Mouse (Mus musculus): ENCODE measurements around the gene Bloc1s3. TPM values are rescaled to one million over a fixed set of nuclear protein-coding genes. Genes with fewer than 3 reads are reported as not detected.
"Not testable (repeated sequence)": the region's sequence is repeated elsewhere in the genome, so short reads cannot be mapped to it uniquely, and the experiment has no call there.

Gene Bloc1s3
- polyA plus RNA-seq, 1 experiment from 2014 or later: 3.5 TPM

DNA sequence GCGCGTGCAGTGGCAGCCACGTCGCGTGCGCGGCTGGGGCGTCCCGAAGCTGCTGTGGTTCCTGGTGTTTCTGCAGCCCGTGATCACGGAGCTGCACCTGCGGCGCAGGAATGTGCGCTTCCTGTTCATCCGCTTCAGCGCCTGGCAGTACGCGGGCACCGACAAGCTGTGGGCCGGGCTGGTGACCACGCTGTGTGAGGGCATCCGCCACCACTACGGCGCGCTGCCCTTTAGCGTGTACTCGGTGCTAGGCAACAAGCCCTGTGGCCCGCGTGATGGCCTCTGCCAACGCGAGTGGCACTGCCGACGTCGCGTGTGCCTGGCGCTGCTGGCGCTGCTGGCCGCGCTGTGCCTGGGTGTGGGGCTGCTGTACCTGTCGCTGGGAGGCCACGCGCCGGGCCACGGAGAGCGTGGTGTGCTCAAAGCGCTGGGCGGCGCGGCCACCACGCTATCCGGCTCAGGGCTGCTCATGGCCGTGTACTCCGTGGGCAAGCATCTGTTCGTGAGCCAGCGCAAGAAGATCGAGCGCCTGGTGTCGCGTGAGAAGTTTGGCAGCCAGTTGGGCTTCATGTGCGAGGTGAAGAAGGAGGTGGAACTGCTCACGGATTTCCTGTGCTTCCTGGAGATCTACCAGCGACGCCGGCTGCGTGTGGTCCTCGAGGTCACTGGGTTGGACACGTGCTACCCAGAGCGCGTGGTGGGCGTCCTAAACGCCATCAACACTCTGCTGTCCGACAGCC is 15.0 kb upstream of the Bloc1s3 start:
- no peaks in the 10 kb centered on the region for H3K36me3 ChIP-seq (ENCODE audit: control insufficient read depth, insufficient read depth, low read length)
- H3K9ac ChIP-seq (ENCODE audit: low read depth, low read length): peak overlapping the region; percentile 51
- peak overlapping the region; percentile 66 for H3K4me2 ChIP-seq (ENCODE audit: low read length)
- WGBS: 9% methylated on average over 72 of the region's 72 CpGs
- H3K9me3 ChIP-seq (ENCODE audit: control insufficient read depth, low read length): no peaks in the 10 kb centered on the region
- ATAC-seq: peak; percentile 31; the same call in 1 of the 2 replicates
- no peak overlapping the region for H3K27ac ChIP-seq (ENCODE audit: low read depth, low read length)
- peak overlapping the region; percentile 42 for H3K4me3 ChIP-seq (ENCODE audit: low read length)
- H3K4me1 ChIP-seq (ENCODE audit: control insufficient read depth, insufficient read depth, low read depth, low read length): peaks cover 19% of the 10 kb centered on the region
- peaks cover 51% of the 10 kb centered on the region for H3K27me3 ChIP-seq (replicated peaks; ENCODE audit: control insufficient read depth, insufficient read depth, low read length)

DNA sequence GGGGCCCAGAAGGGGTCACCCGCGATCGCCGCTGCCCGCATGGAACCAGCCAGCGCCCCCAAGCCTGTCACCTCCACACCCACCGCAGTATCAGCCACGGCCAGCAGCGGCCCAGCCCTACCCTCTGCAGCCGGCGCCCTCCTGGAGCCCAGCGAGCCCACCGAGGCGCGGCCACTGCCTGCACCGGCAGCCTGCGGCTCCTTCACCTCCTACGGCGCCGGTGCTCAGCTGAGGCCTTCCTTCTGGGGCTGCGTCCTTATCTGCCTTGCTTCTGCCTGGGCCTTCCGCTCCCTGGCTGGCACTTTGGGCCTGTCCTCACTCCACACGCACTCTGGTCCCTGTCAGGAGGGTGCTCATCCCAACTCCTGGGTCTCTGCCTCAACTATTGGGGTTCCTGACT is 11.9 kb upstream of the Bloc1s3 start:
- Histone ChIP-seq H3K27me3 (replicated peaks; ENCODE audit: control insufficient read depth, insufficient read depth, low read length) (peaks cover 46% of the 10 kb centered on the region), H3K9me3 (ENCODE audit: control insufficient read depth, low read length) (no peaks in the 10 kb centered on the region), H3K9ac (ENCODE audit: low read depth, low read length) (peak overlapping the region; percentile 20), H3K4me1 (ENCODE audit: control insufficient read depth, insufficient read depth, low read depth, low read length) (peaks cover 23% of the 10 kb centered on the region), H3K4me2 (ENCODE audit: low read length) (peak overlapping the region; percentile 34), H3K36me3 (ENCODE audit: control insufficient read depth, insufficient read depth, low read length) (no peaks in the 10 kb centered on the region), H3K27ac (ENCODE audit: low read depth, low read length) (no peak overlapping the region), H3K4me3 (ENCODE audit: low read length) (peak overlapping the region; percentile 6; the same call in 1 of the 2 replicates)
- no peak for ATAC-seq
- 5% methylated on average over 19 of the region's 23 CpGs for WGBS

DNA sequence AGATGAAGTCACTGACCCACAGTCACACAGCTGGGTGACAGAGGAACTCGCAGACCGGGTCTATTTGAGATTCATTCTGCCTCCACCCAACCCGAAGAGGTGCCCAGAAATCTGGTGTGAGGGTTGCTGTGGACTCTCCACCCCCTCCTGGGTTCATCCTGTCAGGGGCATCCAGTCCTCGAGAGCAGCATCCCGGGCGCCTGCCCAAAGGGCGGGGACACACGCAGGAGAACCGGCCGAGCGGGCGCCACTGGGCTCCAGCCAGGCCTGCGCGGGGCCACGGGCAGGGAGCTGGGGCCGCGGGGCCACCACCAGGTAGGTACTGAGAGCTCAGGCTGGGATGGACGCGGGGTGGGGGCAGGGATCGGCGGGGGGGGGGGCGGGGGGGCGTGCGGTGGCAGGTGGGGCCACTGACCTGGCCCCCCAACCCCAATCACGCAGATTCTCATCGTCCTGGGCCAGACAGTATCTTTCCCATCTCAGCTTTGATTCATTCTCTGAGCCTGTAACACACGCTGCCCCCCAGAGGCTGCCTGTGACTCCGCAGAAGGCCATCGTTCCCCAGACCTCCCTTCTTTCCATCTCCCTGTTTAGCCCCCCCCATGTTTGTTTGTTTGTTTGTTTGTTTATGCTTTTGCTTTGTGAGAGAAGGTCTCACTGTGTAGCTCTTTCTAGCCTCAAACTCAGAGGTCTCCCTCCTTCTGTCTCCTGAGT is 9.6 kb upstream of the Bloc1s3 start, which contains the start of gene Nkpd1:
Gene Nkpd1 (plus strand): TSS at position 187 of the 714 bp plus-strand sequence.
- Histone ChIP-seq H3K27me3 (replicated peaks; ENCODE audit: control insufficient read depth, insufficient read depth, low read length) (peaks cover 34% of the 10 kb centered on the region), H3K9ac (ENCODE audit: low read depth, low read length) (peak within 1 kb of the TSS; percentile 64), H3K4me2 (ENCODE audit: low read length) (peak within 1 kb of the TSS; percentile 57), H3K27ac (ENCODE audit: low read depth, low read length) (no peak within 1 kb of the TSS), H3K36me3 (ENCODE audit: control insufficient read depth, insufficient read depth, low read length) (no peaks in the 10 kb centered on the region), H3K4me1 (ENCODE audit: control insufficient read depth, insufficient read depth, low read depth, low read length) (peaks cover 9% of the 10 kb centered on the region), H3K4me3 (ENCODE audit: low read length) (peak within 1 kb of the TSS; percentile 30; the same call in 1 of the 2 replicates), H3K9me3 (ENCODE audit: control insufficient read depth, low read length) (no peaks in the 10 kb centered on the region)
- no peak for ATAC-seq
- 5% methylated on average over 16 of the region's 29 CpGs for WGBS

GRCm38 (mm10) chr7:19512353-19512752 is 4.2 kb upstream of the Bloc1s3 start:
- Histone ChIP-seq H3K4me1 (ENCODE audit: control insufficient read depth, insufficient read depth, low read depth, low read length) (peaks cover 10% of the 10 kb centered on the region; the same call in 1 of the 2 replicates), H3K9me3 (ENCODE audit: control insufficient read depth, low read length) (no peaks in the 10 kb centered on the region), H3K9ac (ENCODE audit: low read depth, low read length) (no peak overlapping the region), H3K27me3 (replicated peaks; ENCODE audit: control insufficient read depth, insufficient read depth, low read length) (no peaks in the 10 kb centered on the region), H3K4me3 (ENCODE audit: low read length) (no peak overlapping the region), H3K27ac (ENCODE audit: low read depth, low read length) (no peak overlapping the region), H3K4me2 (ENCODE audit: low read length) (no peak overlapping the region), H3K36me3 (ENCODE audit: control insufficient read depth, insufficient read depth, low read length) (no peaks in the 10 kb centered on the region)
- no peak for ATAC-seq
- 75% methylated on average over 6 of the region's 6 CpGs for WGBS

GRCm38 (mm10) chr7:19511934-19512333 is 3.8 kb upstream of the Bloc1s3 start:
- H3K4me2 ChIP-seq (ENCODE audit: low read length); H3K4me3 ChIP-seq (ENCODE audit: low read length); H3K9ac ChIP-seq (ENCODE audit: low read depth, low read length); H3K36me3 ChIP-seq (ENCODE audit: control insufficient read depth, insufficient read depth, low read length); H3K27ac ChIP-seq (ENCODE audit: low read depth, low read length); H3K27me3 ChIP-seq (replicated peaks; ENCODE audit: control insufficient read depth, insufficient read depth, low read length); H3K9me3 ChIP-seq (ENCODE audit: control insufficient read depth, low read length); ATAC-seq: not testable (repeated sequence)
- H3K4me1 ChIP-seq (ENCODE audit: control insufficient read depth, insufficient read depth, low read depth, low read length): peaks cover 14% of the 10 kb centered on the region; the same call in 1 of the 2 replicates
- 81% methylated on average over 6 of the region's 7 CpGs for WGBS

- Histone ChIP-seq H3K27ac (ENCODE audit: low read depth, low read length) (no peak overlapping the region), H3K4me3 (ENCODE audit: low read length) (no peak overlapping the region; the same call in 1 of the 2 replicates), H3K4me2 (ENCODE audit: low read length) (peak overlapping the region; percentile 82), H3K9me3 (ENCODE audit: control insufficient read depth, low read length) (no peaks in the 10 kb centered on the region), H3K4me1 (ENCODE audit: control insufficient read depth, insufficient read depth, low read depth, low read length) (peaks cover 19% of the 10 kb centered on the region; the same call in 1 of the 2 replicates), H3K9ac (ENCODE audit: low read depth, low read length) (no peak overlapping the region), H3K36me3 (ENCODE audit: control insufficient read depth, insufficient read depth, low read length) (no peaks in the 10 kb centered on the region), H3K27me3 (replicated peaks; ENCODE audit: control insufficient read depth, insufficient read depth, low read length) (no peaks in the 10 kb centered on the region)
- 95% methylated on average over 7 of the region's 7 CpGs for WGBS
- ATAC-seq: no peak
These were observed 1.6 kb upstream of the Bloc1s3 start for GRCm38 (mm10) chr7:19509786-19510185.

DNA sequence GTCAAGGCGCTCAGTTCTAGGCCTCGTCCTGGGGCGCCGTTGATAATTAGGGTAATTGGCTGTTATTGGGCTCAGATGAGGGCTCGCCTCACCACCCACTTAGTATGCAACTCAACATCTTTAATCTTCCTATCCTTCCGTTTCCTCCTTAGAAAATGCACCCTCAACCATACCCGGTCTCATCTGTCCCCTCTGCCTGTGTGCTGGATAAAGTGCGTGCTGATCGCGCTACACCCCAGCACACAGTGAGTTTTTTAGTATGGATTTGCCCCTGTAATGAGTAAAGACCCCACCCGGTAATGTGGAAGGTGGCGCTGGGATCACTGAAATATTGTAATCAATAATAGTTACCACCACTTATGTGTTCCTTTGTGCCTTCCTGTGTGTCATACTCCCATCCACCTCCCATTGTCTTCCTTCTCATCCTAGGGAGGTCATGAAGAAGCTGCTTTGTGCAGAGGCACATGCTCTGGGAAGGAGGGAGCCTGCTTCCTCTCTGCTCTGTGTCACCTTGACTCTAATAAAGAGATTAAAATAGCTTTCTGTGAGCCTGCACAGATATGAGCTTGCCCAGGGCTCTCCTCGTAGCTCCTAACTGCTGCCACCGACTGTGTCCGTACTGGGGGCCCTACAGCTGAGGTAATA is 879 bp upstream of the Bloc1s3 start:
- peak; percentile 3; the same call in 1 of the 2 replicates for ATAC-seq
- Histone ChIP-seq H3K36me3 (ENCODE audit: control insufficient read depth, insufficient read depth, low read length) (no peaks in the 10 kb centered on the region), H3K9me3 (ENCODE audit: control insufficient read depth, low read length) (no peaks in the 10 kb centered on the region), H3K4me2 (ENCODE audit: low read length) (peak overlapping the region; percentile 82), H3K4me3 (ENCODE audit: low read length) (peak overlapping the region; percentile 90), H3K27ac (ENCODE audit: low read depth, low read length) (peak overlapping the region; percentile 85), H3K4me1 (ENCODE audit: control insufficient read depth, insufficient read depth, low read depth, low read length) (peaks cover 19% of the 10 kb centered on the region; the same call in 1 of the 2 replicates), H3K9ac (ENCODE audit: low read depth, low read length) (peak overlapping the region; percentile 88), H3K27me3 (replicated peaks; ENCODE audit: control insufficient read depth, insufficient read depth, low read length) (no peaks in the 10 kb centered on the region)
- 5% methylated on average over 15 of the region's 15 CpGs for WGBS

DNA sequence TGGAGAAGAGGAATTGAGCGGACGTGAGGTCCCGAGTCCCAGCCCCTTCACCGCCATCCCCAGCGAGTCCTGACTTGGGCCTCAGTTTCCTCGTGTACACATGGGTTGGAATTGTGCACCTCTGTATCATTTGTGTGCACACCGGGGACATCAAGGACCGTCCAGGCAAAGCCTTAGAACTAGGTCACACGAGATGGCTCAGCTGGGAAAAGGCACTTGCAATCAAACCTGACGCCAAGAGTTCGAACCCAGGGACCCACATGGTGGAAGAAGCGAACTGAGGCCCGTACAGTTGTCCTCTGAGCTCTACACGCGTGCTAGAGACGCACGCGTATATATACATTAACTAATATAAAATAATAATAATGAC is 570 bp downstream of the Bloc1s3 start:
- no peak for ATAC-seq
- peaks cover 19% of the 10 kb centered on the region; the same call in 1 of the 2 replicates for H3K4me1 ChIP-seq (ENCODE audit: control insufficient read depth, insufficient read depth, low read depth, low read length)
- H3K27me3 ChIP-seq (replicated peaks; ENCODE audit: control insufficient read depth, insufficient read depth, low read length): no peaks in the 10 kb centered on the region
- peak overlapping the region; percentile 88 for H3K9ac ChIP-seq (ENCODE audit: low read depth, low read length)
- H3K9me3 ChIP-seq (ENCODE audit: control insufficient read depth, low read length): no peaks in the 10 kb centered on the region
- H3K36me3 ChIP-seq (ENCODE audit: control insufficient read depth, insufficient read depth, low read length): no peaks in the 10 kb centered on the region
- WGBS: 7% methylated on average over 18 of the region's 18 CpGs
- H3K4me2 ChIP-seq (ENCODE audit: low read length): peak overlapping the region; percentile 94
- peak overlapping the region; percentile 85 for H3K27ac ChIP-seq (ENCODE audit: low read depth, low read length)
- H3K4me3 ChIP-seq (ENCODE audit: low read length): peak overlapping the region; percentile 90
